Mouse (Mus musculus): ENCODE results near the gene Gal. TPM values are rescaled to one million over a fixed set of nuclear protein-coding genes. Genes with fewer than 3 reads are reported as not detected.

Gene Gal
- polyA plus RNA-seq (2015; fragmentation: Nextera tagmentation; extraction: Ambion mirVana), result 23.3 and 33.2 TPM in 2 replicates

DNA sequence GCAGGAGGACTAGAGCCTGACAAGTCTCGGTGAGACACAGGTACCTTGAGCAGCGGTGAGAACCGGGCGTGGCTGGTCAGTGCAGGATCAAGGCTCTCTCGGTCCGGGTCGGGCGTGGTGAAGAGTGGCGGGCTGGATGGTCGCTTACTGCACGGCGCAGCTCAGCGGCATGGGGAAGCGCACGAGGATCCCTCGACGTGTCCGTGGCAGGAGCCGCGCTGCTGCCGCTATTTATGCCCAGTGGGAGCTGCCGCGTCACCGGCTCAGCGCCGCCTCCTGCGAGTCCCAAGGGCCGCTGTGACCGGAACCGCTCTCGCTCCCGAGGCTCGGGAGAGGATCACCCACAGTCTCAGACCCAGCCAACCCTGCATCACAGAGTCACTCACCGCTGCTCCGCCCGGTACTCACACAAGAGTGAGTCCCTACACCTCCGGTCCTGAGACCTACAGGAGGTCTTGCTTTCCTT lies at the start of gene Gal:
Gal (minus strand) TSS at position 277 of the 466 bp plus-strand sequence.
- peak within 1 kb of the TSS; percentile 59 for H3K9ac ChIP-seq
- peak; percentile 34; the same call in 1 of the 2 replicates for ATAC-seq (ENCODE audit: low FRiP score)
- H3K27ac ChIP-seq, result no peak within 1 kb of the TSS
- H3K4me1 ChIP-seq (replicated peaks), result peaks cover 15% of the 10 kb centered on the region
- peak within 1 kb of the TSS; percentile 60 for H3K4me2 ChIP-seq
- no peaks in the 10 kb centered on the region for H3K36me3 ChIP-seq
- H3K27me3 ChIP-seq, result peaks cover 55% of the 10 kb centered on the region
- WGBS, result 3% methylated on average over 37 of the region's 37 CpGs
- H3K4me3 ChIP-seq, result peak within 1 kb of the TSS; percentile 37
- no peaks in the 10 kb centered on the region for H3K9me3 ChIP-seq

DNA sequence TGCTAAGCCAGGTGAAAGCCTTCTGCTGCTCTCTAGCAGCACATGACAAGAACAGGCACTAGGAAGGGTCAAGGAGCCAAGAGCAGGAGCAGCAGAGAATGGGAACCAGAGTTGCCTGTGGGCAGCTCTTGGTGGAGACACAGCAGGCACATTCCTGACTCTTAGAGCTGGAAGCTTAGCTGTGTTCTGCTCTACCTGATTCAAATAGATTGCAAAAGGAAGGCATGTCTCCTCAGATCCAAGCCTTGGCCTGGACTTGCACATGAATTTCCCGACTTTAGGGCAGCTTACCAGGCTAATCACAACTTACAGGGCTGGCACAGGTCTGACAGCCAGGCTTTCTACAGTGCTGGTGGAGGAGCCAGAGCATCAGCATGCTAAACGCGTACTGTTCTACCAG lies 45.6 kb upstream of the Gal start:
- H3K27me3 ChIP-seq, result no peaks in the 10 kb centered on the region
- H3K9me3 ChIP-seq, result no peaks in the 10 kb centered on the region
- 94% methylated on average over 3 of the region's 3 CpGs for WGBS
- H3K4me2 ChIP-seq, result no peak overlapping the region
- no peak for ATAC-seq (ENCODE audit: low FRiP score)
- H3K9ac ChIP-seq, result no peak overlapping the region
- H3K36me3 ChIP-seq, result peaks cover 99% of the 10 kb centered on the region
- no peak overlapping the region for H3K4me3 ChIP-seq
- no peak overlapping the region for H3K27ac ChIP-seq
- H3K4me1 ChIP-seq (replicated peaks), result no peaks in the 10 kb centered on the region

DNA sequence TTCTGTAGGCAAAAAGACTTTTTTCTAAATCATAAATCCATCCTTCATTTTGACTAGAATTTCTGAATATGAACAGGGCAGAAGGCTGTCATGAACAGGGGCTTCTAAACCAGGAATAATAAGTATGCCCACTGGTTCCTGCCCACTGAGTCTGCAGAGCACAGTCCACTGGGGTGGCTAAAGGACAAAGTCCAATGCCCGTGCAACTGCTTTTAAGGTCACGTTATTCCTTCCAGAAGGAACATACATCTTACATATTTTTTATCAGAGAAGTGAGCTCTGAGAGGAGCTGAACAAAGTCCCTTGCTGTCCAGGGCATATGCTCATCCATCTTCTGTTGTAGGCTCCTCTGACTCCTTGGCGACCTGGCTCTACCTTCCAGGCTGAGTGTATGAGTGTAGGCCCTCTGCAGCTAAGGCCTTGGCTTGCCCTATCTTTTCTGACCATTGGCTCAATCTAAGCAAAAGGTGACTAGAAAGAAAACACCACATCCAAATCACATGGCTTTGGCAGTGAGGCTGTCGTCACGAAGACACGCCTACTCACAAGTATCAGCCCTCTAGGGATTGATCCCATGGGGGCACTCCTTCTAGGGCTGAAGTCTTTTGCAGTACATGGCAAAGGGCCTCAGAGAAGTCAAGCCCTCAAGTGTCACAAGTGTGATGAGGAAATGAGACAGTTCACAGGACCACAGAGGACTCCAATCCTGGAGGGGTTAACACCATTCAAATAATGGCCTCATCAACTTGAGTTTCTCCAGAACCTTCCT lies 44.2 kb upstream of the Gal start:
- no peaks in the 10 kb centered on the region for H3K9me3 ChIP-seq
- H3K4me2 ChIP-seq, result no peak overlapping the region
- H3K4me1 ChIP-seq (replicated peaks), result no peaks in the 10 kb centered on the region
- peaks cover 99% of the 10 kb centered on the region for H3K36me3 ChIP-seq
- WGBS, result 91% methylated on average over 6 of the region's 6 CpGs
- H3K4me3 ChIP-seq, result no peak overlapping the region
- ATAC-seq (ENCODE audit: low FRiP score), result no peak
- no peak overlapping the region for H3K27ac ChIP-seq
- no peak overlapping the region for H3K9ac ChIP-seq
- no peaks in the 10 kb centered on the region for H3K27me3 ChIP-seq

DNA sequence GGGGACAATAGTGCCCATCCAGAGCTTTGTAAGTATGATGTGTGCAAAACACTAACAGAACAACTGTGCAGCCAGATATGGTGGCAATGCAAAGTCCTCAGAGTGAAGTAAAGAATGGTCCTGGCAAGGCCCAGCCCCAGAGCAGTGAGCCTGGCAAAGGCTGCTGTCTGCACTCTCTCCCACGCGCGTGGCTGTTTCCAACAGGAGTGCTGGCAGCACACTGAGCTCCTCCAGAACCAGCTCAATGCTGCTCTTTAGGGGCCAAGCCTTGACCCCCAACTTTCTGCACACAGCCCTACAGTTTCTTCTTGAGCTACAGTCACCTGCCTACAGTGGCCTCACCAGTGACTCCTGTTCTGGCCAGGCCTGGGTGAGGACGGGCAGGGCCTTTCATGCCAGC lies 43.4 kb upstream of the Gal start:
- Histone ChIP-seq H3K4me3 (no peak overlapping the region), H3K36me3 (peaks cover 98% of the 10 kb centered on the region), H3K27ac (no peak overlapping the region), H3K9ac (no peak overlapping the region), H3K4me2 (no peak overlapping the region), H3K4me1 (replicated peaks) (no peaks in the 10 kb centered on the region), H3K27me3 (no peaks in the 10 kb centered on the region), H3K9me3 (no peaks in the 10 kb centered on the region)
- WGBS, result 96% methylated on average over 4 of the region's 4 CpGs
- no peak for ATAC-seq (ENCODE audit: low FRiP score)

DNA sequence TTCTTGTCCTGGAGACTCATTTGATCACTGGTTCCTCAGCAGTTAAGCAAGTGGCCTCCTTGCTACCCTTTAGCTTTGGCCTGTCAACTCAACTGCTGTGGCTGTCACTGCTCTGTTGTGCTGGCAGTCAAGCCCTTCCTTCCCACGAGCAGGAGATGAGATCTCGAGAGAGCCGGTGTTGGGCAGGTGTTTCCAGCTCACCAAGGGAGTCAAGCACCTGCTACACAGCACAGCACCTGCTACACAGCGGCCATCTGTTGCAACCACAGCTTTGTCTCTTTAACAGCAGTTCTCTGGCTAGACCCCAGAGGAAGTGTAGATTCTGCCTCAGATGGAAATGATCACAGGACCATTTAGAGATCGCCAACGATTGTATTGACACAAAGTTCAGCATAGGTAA lies 37.3 kb upstream of the Gal start:
- ATAC-seq (ENCODE audit: low FRiP score), result peak; percentile 38; the same call in 1 of the 2 replicates
- no peaks in the 10 kb centered on the region for H3K27me3 ChIP-seq
- no peaks in the 10 kb centered on the region for H3K9me3 ChIP-seq
- peaks cover 5% of the 10 kb centered on the region; the same call in 1 of the 2 replicates for H3K4me1 ChIP-seq (replicated peaks)
- peaks cover 37% of the 10 kb centered on the region for H3K36me3 ChIP-seq
- H3K9ac ChIP-seq, result no peak overlapping the region
- no peak overlapping the region for H3K4me2 ChIP-seq
- WGBS, result 64% methylated on average over 6 of the region's 6 CpGs
- H3K27ac ChIP-seq, result no peak overlapping the region
- no peak overlapping the region for H3K4me3 ChIP-seq

DNA sequence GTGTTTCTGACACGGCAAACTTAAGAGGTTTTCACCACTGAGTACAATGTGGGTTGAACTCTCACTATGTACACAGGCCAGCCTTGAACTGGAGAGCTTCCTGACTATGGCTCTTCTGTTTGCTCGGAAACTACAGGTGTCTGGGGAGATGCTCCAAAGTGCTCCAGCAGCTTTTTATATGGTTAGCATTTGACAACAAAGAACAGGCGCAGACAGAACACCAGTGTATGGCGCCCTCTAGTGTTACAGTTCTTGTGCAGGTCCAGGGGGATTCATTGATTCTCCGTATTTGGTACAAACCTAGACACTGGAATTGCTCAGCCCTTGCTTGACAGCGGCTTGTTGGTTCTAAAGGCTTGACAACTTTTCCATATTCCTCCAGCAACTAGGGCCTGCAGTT lies 36.8 kb upstream of the Gal start:
- Histone ChIP-seq H3K36me3 (peaks cover 34% of the 10 kb centered on the region), H3K9me3 (no peaks in the 10 kb centered on the region), H3K9ac (no peak overlapping the region), H3K27ac (no peak overlapping the region), H3K4me1 (replicated peaks) (peaks cover 5% of the 10 kb centered on the region; the same call in 1 of the 2 replicates), H3K4me2 (no peak overlapping the region), H3K4me3 (no peak overlapping the region), H3K27me3 (no peaks in the 10 kb centered on the region)
- 25% methylated on average over 6 of the region's 6 CpGs for WGBS
- ATAC-seq (ENCODE audit: low FRiP score), result peak; percentile 83

DNA sequence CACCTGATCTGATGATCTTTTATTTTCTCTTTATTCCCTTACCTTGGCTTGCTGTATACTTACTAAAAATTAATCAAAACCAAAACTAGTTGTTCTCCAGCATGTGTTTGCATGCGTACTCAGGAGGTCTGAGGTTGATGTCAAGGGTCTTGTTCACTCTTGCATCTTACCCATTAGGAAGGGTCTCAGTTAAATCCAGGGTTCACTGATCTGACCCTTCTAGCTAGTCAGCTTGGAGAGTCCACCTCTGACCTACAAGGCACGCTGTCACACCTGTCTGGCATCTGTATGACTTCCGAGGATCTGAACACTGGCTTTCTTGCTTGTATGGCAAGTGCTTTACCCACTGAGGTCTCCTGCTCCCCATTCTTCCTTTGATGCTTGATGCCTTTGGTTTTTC lies 36.4 kb upstream of the Gal start:
- WGBS, result 95% methylated on average over 3 of the region's 3 CpGs
- peaks cover 29% of the 10 kb centered on the region for H3K36me3 ChIP-seq

DNA sequence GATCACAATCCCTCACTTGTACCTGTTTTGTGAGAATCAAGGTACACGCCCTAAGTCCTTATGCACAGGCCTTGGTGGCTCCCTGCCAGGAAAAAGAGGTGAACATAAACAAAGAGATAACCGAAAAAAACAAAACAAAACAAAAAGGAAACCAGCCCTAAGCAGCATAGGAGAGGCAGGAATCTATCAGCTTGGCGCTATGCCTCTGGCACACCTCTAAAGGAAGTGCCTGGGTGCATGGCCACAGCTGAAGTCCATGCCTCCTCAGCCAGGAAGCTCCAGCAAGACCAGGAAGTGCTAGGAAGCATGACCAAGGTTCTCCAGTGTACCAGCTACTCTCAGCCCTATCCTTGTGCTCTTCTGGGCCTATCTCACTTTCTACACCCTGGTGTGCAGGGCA lies 34.9 kb upstream of the Gal start:
- Histone ChIP-seq H3K4me2 (no peak overlapping the region), H3K4me3 (no peak overlapping the region), H3K27ac (no peak overlapping the region), H3K4me1 (replicated peaks) (peaks cover 5% of the 10 kb centered on the region; the same call in 1 of the 2 replicates), H3K36me3 (peaks cover 14% of the 10 kb centered on the region), H3K27me3 (no peaks in the 10 kb centered on the region), H3K9me3 (no peaks in the 10 kb centered on the region), H3K9ac (0 out of 2 replicates have a peak overlapping the region, but pooled peaks have one; percentile 13)
- WGBS, result 86% methylated on average over 3 of the region's 3 CpGs
- ATAC-seq (ENCODE audit: low FRiP score), result no peak

More for the DNA sequence above, 36.4 kb upstream of the Gal start:
- peak; percentile 29 for ATAC-seq (ENCODE audit: low FRiP score)
- H3K4me2 ChIP-seq, result no peak overlapping the region
- H3K4me1 ChIP-seq (replicated peaks), result peaks cover 5% of the 10 kb centered on the region; the same call in 1 of the 2 replicates
- no peak overlapping the region for H3K27ac ChIP-seq
- no peaks in the 10 kb centered on the region for H3K9me3 ChIP-seq
- no peak overlapping the region for H3K4me3 ChIP-seq
- no peak overlapping the region for H3K9ac ChIP-seq
- no peaks in the 10 kb centered on the region for H3K27me3 ChIP-seq

DNA sequence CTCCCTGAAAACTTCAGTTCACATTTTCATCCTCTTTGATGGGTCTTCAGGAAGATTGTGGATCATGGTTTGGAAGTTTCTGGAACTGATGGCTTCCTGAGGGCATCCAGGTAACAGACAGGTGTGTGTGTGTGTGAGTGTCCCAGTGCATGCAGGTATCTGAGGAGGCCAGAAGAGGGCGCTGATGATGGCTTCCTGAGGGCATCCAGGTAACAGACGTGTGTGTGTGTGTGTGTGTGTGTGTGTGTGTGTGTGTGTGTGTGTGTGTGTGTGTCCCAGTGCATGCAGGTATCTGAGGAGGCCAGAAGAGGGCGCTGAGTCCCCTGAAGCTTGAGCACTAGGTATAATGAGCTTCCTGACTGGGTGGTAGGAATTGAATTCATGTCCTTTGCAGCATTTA lies 33.0 kb upstream of the Gal start:
- Histone ChIP-seq H3K36me3 (no peaks in the 10 kb centered on the region), H3K27ac (no peak overlapping the region), H3K4me1 (replicated peaks) (peaks cover 5% of the 10 kb centered on the region; the same call in 1 of the 2 replicates), H3K27me3 (0 out of 2 replicates have a peak, but pooled peaks cover 4% of the 10 kb centered on the region), H3K4me2 (no peak overlapping the region), H3K4me3 (no peak overlapping the region), H3K9ac (no peak overlapping the region), H3K9me3 (no peaks in the 10 kb centered on the region)
- ATAC-seq (ENCODE audit: low FRiP score), result no peak
- 81% methylated on average over 3 of the region's 3 CpGs for WGBS

DNA sequence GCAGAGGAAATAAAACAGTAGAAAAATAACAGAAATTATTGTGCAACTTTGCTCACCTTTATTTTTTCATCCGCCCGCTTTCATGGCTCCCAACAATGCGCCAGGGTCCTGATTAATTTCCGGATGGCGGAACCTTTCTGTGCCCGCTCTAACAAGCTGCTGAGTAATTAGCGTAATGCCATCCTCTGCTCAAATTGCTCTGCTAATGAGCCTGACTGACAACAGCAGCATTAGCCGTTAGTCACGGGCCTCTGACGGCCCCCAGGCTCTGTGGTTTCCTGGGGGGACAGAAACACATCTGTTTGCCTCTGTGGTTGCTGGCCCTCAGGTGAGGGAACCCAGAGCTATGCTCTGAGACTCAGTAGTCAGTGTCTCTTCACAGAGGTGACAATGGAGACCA lies 26.7 kb upstream of the Gal start:
- no peak overlapping the region for H3K4me3 ChIP-seq
- ATAC-seq (ENCODE audit: low FRiP score), result peak; percentile 65
- peaks cover 12% of the 10 kb centered on the region for H3K4me1 ChIP-seq (replicated peaks)
- no peaks in the 10 kb centered on the region for H3K9me3 ChIP-seq
- 46% methylated on average over 10 of the region's 10 CpGs for WGBS
- H3K36me3 ChIP-seq, result no peaks in the 10 kb centered on the region
- H3K4me2 ChIP-seq, result peak overlapping the region; percentile 26; the same call in 1 of the 2 replicates
- H3K9ac ChIP-seq, result no peak overlapping the region
- H3K27ac ChIP-seq, result peak overlapping the region; percentile 60
- H3K27me3 ChIP-seq, result 0 out of 2 replicates have a peak, but pooled peaks cover 19% of the 10 kb centered on the region

DNA sequence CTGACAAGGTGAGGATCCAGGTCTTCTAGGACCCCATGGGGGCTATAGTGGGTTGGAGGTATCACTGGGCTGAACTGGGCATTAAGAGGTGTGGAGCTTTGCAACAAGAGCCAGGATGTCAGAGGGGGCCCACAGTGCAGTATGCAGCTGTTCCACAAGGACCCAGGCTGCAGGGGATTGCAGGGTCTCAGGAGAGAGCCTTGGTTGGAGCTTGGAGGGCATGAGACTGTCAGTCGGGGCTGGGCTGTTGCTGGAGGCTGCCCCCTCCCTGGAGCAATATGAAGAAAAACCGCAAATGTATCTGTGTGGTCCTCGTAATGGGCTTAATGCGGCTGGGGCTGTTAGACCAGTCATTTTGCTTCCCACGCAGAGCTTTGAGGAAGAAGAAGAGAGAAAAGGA lies 26.3 kb upstream of the Gal start:
- no peak overlapping the region for H3K4me3 ChIP-seq
- H3K9me3 ChIP-seq, result no peaks in the 10 kb centered on the region
- WGBS, result 62% methylated on average over 5 of the region's 5 CpGs
- H3K4me2 ChIP-seq, result peak overlapping the region; percentile 26; the same call in 1 of the 2 replicates
- H3K36me3 ChIP-seq, result no peaks in the 10 kb centered on the region
- peak; percentile 37 for ATAC-seq (ENCODE audit: low FRiP score)
- 0 out of 2 replicates have a peak, but pooled peaks cover 19% of the 10 kb centered on the region for H3K27me3 ChIP-seq
- H3K9ac ChIP-seq, result no peak overlapping the region
- H3K4me1 ChIP-seq (replicated peaks), result peaks cover 12% of the 10 kb centered on the region
- H3K27ac ChIP-seq, result peak overlapping the region; percentile 60

DNA sequence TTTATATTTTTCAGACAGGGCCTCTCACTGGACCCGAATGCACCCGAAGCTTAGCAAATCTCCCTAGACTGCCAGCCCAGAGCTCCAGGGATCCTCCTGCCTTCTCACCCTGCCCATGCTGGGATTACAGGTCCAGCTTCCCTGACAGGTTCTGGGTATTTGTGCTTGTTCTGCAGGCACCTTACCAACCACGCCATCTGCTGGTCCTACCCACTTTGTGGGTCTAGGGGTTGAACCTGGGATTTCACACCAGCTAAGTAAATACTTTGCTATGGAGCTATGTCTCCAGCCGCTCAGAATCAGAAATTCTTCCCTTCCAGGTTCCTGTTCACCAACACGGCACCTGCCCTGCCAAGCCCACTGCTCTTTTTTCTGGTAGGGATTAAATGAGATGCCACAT lies 23.6 kb upstream of the Gal start:
- Histone ChIP-seq H3K27me3 (0 out of 2 replicates have a peak, but pooled peaks cover 15% of the 10 kb centered on the region), H3K4me1 (replicated peaks) (peaks cover 12% of the 10 kb centered on the region), H3K27ac (no peak overlapping the region), H3K4me2 (no peak overlapping the region), H3K9me3 (no peaks in the 10 kb centered on the region), H3K9ac (no peak overlapping the region), H3K4me3 (no peak overlapping the region), H3K36me3 (no peaks in the 10 kb centered on the region)
- WGBS, result 74% methylated on average over 5 of the region's 5 CpGs
- no peak for ATAC-seq (ENCODE audit: low FRiP score)

All from hindbrain, embryonic 13.5 days (tissue).